Mouse (Mus musculus) CH12.LX (cell line): ENCODE measurements around the gene Cdkn2a.

Source experiments
- CHD2 ChIP-seq: IDR thresholded peaks from 2 replicates; pipeline ENCODE4 v1.6.1; 2011; ENCODE audit warnings: low read length, improper control_type of control experiment
- CTCF ChIP-seq, 2 experiments: IDR thresholded peaks in 1 of 2; conservative IDR thresholded peaks in 1 of 2; 2 replicates each; pipeline ENCODE4 v1.5.1; 2011 to 2012; ENCODE audit warnings: low read depth in 2 of 2, low read length in 2 of 2, improper control_type of control experiment in 1 of 2, inconsistent platforms in 1 of 2, mild to moderate bottlenecking in 1 of 2, moderate library complexity in 1 of 2
- E2F4 ChIP-seq: IDR thresholded peaks from 2 replicates; pipeline ENCODE4 v1.6.1; 2011; ENCODE audit warnings: low read depth, low read length, improper control_type of control experiment; ENCODE audit not compliant: insufficient replicate concordance
- EP300 ChIP-seq: IDR thresholded peaks from 2 replicates; pipeline ENCODE4 v1.6.1; 2011; ENCODE audit warnings: low read length, improper control_type of control experiment
- GABPA ChIP-seq: IDR thresholded peaks from 2 replicates; pipeline ENCODE4 v1.6.1; 2012; ENCODE audit warnings: low read depth, low read length, improper control_type of control experiment, inconsistent platforms; ENCODE audit not compliant: insufficient replicate concordance
- JUN ChIP-seq: IDR thresholded peaks from 2 replicates; pipeline ENCODE4 v1.6.1; 2011; ENCODE audit warnings: low read depth, mild to moderate bottlenecking, low read length, improper control_type of control experiment, moderate library complexity; ENCODE audit not compliant: insufficient read depth
- KAT2A ChIP-seq: IDR thresholded peaks from 2 replicates; pipeline ENCODE4 v1.6.1; 2012; ENCODE audit warnings: low read length, improper control_type of control experiment, inconsistent platforms; ENCODE audit not compliant: insufficient replicate concordance
- MEF2A ChIP-seq: IDR thresholded peaks from 2 replicates; pipeline ENCODE4 v1.6.1; 2014; ENCODE audit warnings: low read depth, mild to moderate bottlenecking, inconsistent platforms, low read length, improper control_type of control experiment, borderline replicate concordance
- MXI1 ChIP-seq: IDR thresholded peaks from 2 replicates; pipeline ENCODE4 v1.6.1; 2011; ENCODE audit warnings: mild to moderate bottlenecking, low read depth, low read length, improper control_type of control experiment
- NELFE ChIP-seq: IDR thresholded peaks from 2 replicates; pipeline ENCODE4 v1.6.1; 2011; ENCODE audit warnings: low read depth, low read length, improper control_type of control experiment
- POLR2A ChIP-seq: IDR thresholded peaks from 2 replicates; pipeline ENCODE4 v1.6.1; 2011; ENCODE audit warnings: low read depth, mild to moderate bottlenecking, improper control_type of control experiment, low read length
- POLR2AphosphoS2 ChIP-seq: IDR thresholded peaks from 2 replicates; pipeline ENCODE4 v1.6.1; 2011; ENCODE audit warnings: low read depth, low read length, improper control_type of control experiment
- UBTF ChIP-seq: IDR thresholded peaks from 2 replicates; pipeline ENCODE4 v1.6.1; 2012; ENCODE audit warnings: low read depth, mild to moderate bottlenecking, inconsistent platforms, low read length, improper control_type of control experiment, moderate library complexity
- ZMIZ1 ChIP-seq: IDR thresholded peaks from 2 replicates; pipeline ENCODE4 v1.6.1; 2012; ENCODE audit warnings: low read depth, mild to moderate bottlenecking, inconsistent platforms, low read length, improper control_type of control experiment

DNA sequence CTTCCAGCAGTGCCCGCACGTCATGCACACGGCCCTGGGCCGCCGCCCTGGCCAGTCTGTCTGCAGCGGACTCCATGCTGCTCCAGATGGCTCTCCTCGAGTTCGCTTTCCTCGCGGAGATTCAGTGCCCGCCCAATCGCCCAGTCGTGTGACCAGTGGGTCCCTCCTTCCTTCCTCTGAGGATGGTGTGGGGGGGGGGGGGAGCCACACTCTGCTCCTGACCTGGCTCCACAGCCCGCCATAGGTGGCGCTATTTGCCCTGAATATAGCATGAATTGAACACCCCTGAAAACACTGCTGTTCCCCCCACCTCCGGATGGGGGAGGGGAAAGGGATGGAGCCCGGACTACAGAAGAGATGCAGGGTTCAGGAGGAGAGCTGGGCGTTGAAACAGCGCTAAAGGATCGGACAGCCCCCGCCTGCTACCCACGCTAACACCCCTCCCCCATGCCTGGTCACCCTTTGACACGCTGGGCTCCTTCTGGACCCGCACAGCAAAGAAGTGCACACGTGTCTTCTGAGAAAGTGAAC is 12.4 kb downstream of the Cdkn2a start:
- TF ChIP-seq CTCF (conservative IDR thresholded peaks at IDR 0.05 in 1 of 2, IDR thresholded peaks at IDR 0.05 in 1 of 2; ENCODE audit: low read depth in 2 of 2, low read length in 2 of 2) (no peak), JUN (no peak), CHD2 (no peak), GABPA (no peak), POLR2A (no peak), UBTF (no peak), POLR2AphosphoS2 (no peak), MEF2A (no peak), KAT2A (no peak), ZMIZ1 (no peak), EP300 (no peak), E2F4 (no peak), NELFE (no peak), MXI1 (no peak)
